Mouse (Mus musculus): ENCODE results near the gene Ppp1r3e. TPM values are rescaled to one million over a fixed set of nuclear protein-coding genes. Genes with fewer than 3 reads are reported as not detected.

Ppp1r3e gene
- total and polyA plus RNA-seq, 2 experiments from 2014 or later: 4.1 to 37.2 TPM

GRCm38 (mm10) chr14:54823716-54824115 lies 53.6 kb downstream of the Ppp1r3e start:
- no peak for ATAC-seq (ENCODE audit: low FRiP score)

More at GRCm38 (mm10) chr14:54823716-54824115, 53.6 kb downstream of the Ppp1r3e start:
- no peaks in the 10 kb centered on the region for H3K36me3 ChIP-seq (ENCODE audit: insufficient read depth, low read length)
- no peak overlapping the region for H3K9ac ChIP-seq (replicated peaks; ENCODE audit: low read length, poor library complexity, severe bottlenecking)
- H3K4me1 ChIP-seq (ENCODE audit: insufficient read depth, low read length): no peaks in the 10 kb centered on the region
- H3K4me3 ChIP-seq (ENCODE audit: low read depth, low read length): no peak overlapping the region
- TF ChIP-seq CTCF (IDR thresholded peaks at IDR 0.05): no peak
- H3K27ac ChIP-seq (ENCODE audit: low read depth, low read length): no peak overlapping the region
- 98% methylated on average over 1 of the region's 1 CpGs for WGBS
- no peak for DNase-seq (ENCODE audit: low spot score)
- H3K9me3 ChIP-seq (ENCODE audit: low read length): no peaks in the 10 kb centered on the region
- H3K27me3 ChIP-seq (ENCODE audit: insufficient read depth, low read length): no peaks in the 10 kb centered on the region
- no peak overlapping the region for H3K4me2 ChIP-seq (ENCODE audit: low read depth, low read length, poor library complexity, severe bottlenecking)

Other genes with a start within 250 kb of the Ppp1r3e start
- not detected in 2 replicates for gene Gm17606, start 236.6 kb downstream of the Ppp1r3e start, total RNA-seq (2014; rRNA removed)
- not detected in 2 replicates for gene Gm17606, start 236.6 kb downstream of the Ppp1r3e start, polyA plus RNA-seq (2015; fragmentation: Nextera tagmentation; extraction: Ambion mirVana)
- 45.3 and 49.7 TPM in 2 replicates for gene Cdh24, start 236.2 kb downstream of the Ppp1r3e start, total RNA-seq (2014; rRNA removed)
- 8.5 and 9.0 TPM in 2 replicates for gene Cdh24, start 236.2 kb downstream of the Ppp1r3e start, polyA plus RNA-seq (2015; fragmentation: Nextera tagmentation; extraction: Ambion mirVana)
- 44.2 and 46.5 TPM in 2 replicates for gene 1700123O20Rik, start 191.3 kb downstream of the Ppp1r3e start, total RNA-seq (2014; rRNA removed)
- 61.1 and 67.6 TPM in 2 replicates for gene 1700123O20Rik, start 191.3 kb downstream of the Ppp1r3e start, polyA plus RNA-seq (2015; fragmentation: Nextera tagmentation; extraction: Ambion mirVana)
- 118 and 122 TPM in 2 replicates for gene Acin1, start 190.6 kb downstream of the Ppp1r3e start, total RNA-seq (2014; rRNA removed)
- 91.7 and 108 TPM in 2 replicates for gene Acin1, start 190.6 kb downstream of the Ppp1r3e start, polyA plus RNA-seq (2015; fragmentation: Nextera tagmentation; extraction: Ambion mirVana)
- gene Gm29776, start 178.7 kb downstream of the Ppp1r3e start, total RNA-seq (2014; rRNA removed): not detected in 2 replicates
- gene Gm29776, start 178.7 kb downstream of the Ppp1r3e start, polyA plus RNA-seq (2015; fragmentation: Nextera tagmentation; extraction: Ambion mirVana): 0.07 and 0.31 TPM in 2 replicates
- not detected in 2 replicates for gene Cebpe, start 165.4 kb downstream of the Ppp1r3e start, total RNA-seq (2014; rRNA removed)
- not detected in 2 replicates for gene Cebpe, start 165.4 kb downstream of the Ppp1r3e start, polyA plus RNA-seq (2015; fragmentation: Nextera tagmentation; extraction: Ambion mirVana)
- gene Slc7a8, start 95.6 kb downstream of the Ppp1r3e start, total RNA-seq (2014; rRNA removed): 10.3 and 11.3 TPM in 2 replicates
- gene Slc7a8, start 95.6 kb downstream of the Ppp1r3e start, polyA plus RNA-seq (2015; fragmentation: Nextera tagmentation; extraction: Ambion mirVana): 8.8 and 9.7 TPM in 2 replicates
- 0.38 TPM in 1 of 2 replicates, not detected in the other for gene Rnf212b, start 63.4 kb downstream of the Ppp1r3e start, total RNA-seq (2014; rRNA removed)
- gene Rnf212b, start 63.4 kb downstream of the Ppp1r3e start, polyA plus RNA-seq (2015; fragmentation: Nextera tagmentation; extraction: Ambion mirVana): not detected in 2 replicates
- 6.9 and 9.4 TPM in 2 replicates for gene Homez, start 6.6 kb downstream of the Ppp1r3e start, total RNA-seq (2014; rRNA removed)
- 8.0 and 9.6 TPM in 2 replicates for gene Homez, start 6.6 kb downstream of the Ppp1r3e start, polyA plus RNA-seq (2015; fragmentation: Nextera tagmentation; extraction: Ambion mirVana)
- gene Bcl2l2, start 5.8 kb upstream of the Ppp1r3e start, total RNA-seq (2014; rRNA removed): 23.1 and 31.2 TPM in 2 replicates
- gene Bcl2l2, start 5.8 kb upstream of the Ppp1r3e start, polyA plus RNA-seq (2015; fragmentation: Nextera tagmentation; extraction: Ambion mirVana): 2.9 and 3.7 TPM in 2 replicates
- gene Gm20521, start 5.9 kb upstream of the Ppp1r3e start, total RNA-seq (2014; rRNA removed): 0.82 TPM in 1 of 2 replicates, not detected in the other
- gene Gm20521, start 5.9 kb upstream of the Ppp1r3e start, polyA plus RNA-seq (2015; fragmentation: Nextera tagmentation; extraction: Ambion mirVana): 1.4 and 1.6 TPM in 2 replicates
- gene Pabpn1, start 14.9 kb upstream of the Ppp1r3e start, total RNA-seq (2014; rRNA removed): 95.1 and 115 TPM in 2 replicates
- 139 and 162 TPM in 2 replicates for gene Pabpn1, start 14.9 kb upstream of the Ppp1r3e start, polyA plus RNA-seq (2015; fragmentation: Nextera tagmentation; extraction: Ambion mirVana)
- 495 and 558 TPM in 2 replicates for gene Slc22a17, start 35.6 kb upstream of the Ppp1r3e start, total RNA-seq (2014; rRNA removed)
- 345 TPM in 2 replicates for gene Slc22a17, start 35.6 kb upstream of the Ppp1r3e start, polyA plus RNA-seq (2015; fragmentation: Nextera tagmentation; extraction: Ambion mirVana)
- gene Efs, start 48.6 kb upstream of the Ppp1r3e start, total RNA-seq (2014; rRNA removed): 24.0 and 41.4 TPM in 2 replicates
- gene Efs, start 48.6 kb upstream of the Ppp1r3e start, polyA plus RNA-seq (2015; fragmentation: Nextera tagmentation; extraction: Ambion mirVana): 8.5 and 8.9 TPM in 2 replicates
- gene Il25, start 55.1 kb upstream of the Ppp1r3e start, total RNA-seq (2014; rRNA removed): 1.1 TPM in 1 of 2 replicates, not detected in the other
- gene Il25, start 55.1 kb upstream of the Ppp1r3e start, polyA plus RNA-seq (2015; fragmentation: Nextera tagmentation; extraction: Ambion mirVana): 0.38 and 0.48 TPM in 2 replicates
- gene Cmtm5, start 58.7 kb upstream of the Ppp1r3e start, total RNA-seq (2014; rRNA removed): 26.4 and 44.8 TPM in 2 replicates
- 27.0 and 27.5 TPM in 2 replicates for gene Cmtm5, start 58.7 kb upstream of the Ppp1r3e start, polyA plus RNA-seq (2015; fragmentation: Nextera tagmentation; extraction: Ambion mirVana)
- gene Myh6, start 89.4 kb upstream of the Ppp1r3e start, total RNA-seq (2014; rRNA removed): 0.24 and 0.33 TPM in 2 replicates
- 2.1 and 2.5 TPM in 2 replicates for gene Myh6, start 89.4 kb upstream of the Ppp1r3e start, polyA plus RNA-seq (2015; fragmentation: Nextera tagmentation; extraction: Ambion mirVana)
- not detected in 2 replicates for gene Gm17428, start 99.4 kb upstream of the Ppp1r3e start, total RNA-seq (2014; rRNA removed)
- not detected in 2 replicates for gene Gm17428, start 99.4 kb upstream of the Ppp1r3e start, polyA plus RNA-seq (2015; fragmentation: Nextera tagmentation; extraction: Ambion mirVana)
- 1.8 and 3.2 TPM in 2 replicates for gene Myh7, start 117.1 kb upstream of the Ppp1r3e start, total RNA-seq (2014; rRNA removed)
- gene Myh7, start 117.1 kb upstream of the Ppp1r3e start, polyA plus RNA-seq (2015; fragmentation: Nextera tagmentation; extraction: Ambion mirVana): 9.6 and 10.3 TPM in 2 replicates
- 20.9 and 29.6 TPM in 2 replicates for gene Ngdn, start 137.9 kb upstream of the Ppp1r3e start, total RNA-seq (2014; rRNA removed)
- 44.3 and 48.1 TPM in 2 replicates for gene Ngdn, start 137.9 kb upstream of the Ppp1r3e start, polyA plus RNA-seq (2015; fragmentation: Nextera tagmentation; extraction: Ambion mirVana)
- 16.4 and 18.6 TPM in 2 replicates for gene Zfhx2, start 214.8 kb upstream of the Ppp1r3e start, total RNA-seq (2014; rRNA removed)
- gene Zfhx2, start 214.8 kb upstream of the Ppp1r3e start, polyA plus RNA-seq (2015; fragmentation: Nextera tagmentation; extraction: Ambion mirVana): 11.2 and 14.2 TPM in 2 replicates
- 38.0 and 42.1 TPM in 2 replicates for gene Thtpa, start 217.2 kb upstream of the Ppp1r3e start, total RNA-seq (2014; rRNA removed)
- gene Thtpa, start 217.2 kb upstream of the Ppp1r3e start, polyA plus RNA-seq (2015; fragmentation: Nextera tagmentation; extraction: Ambion mirVana): 32.5 and 35.2 TPM in 2 replicates
- gene Ap1g2, start 229.0 kb upstream of the Ppp1r3e start, total RNA-seq (2014; rRNA removed): 8.2 and 11.6 TPM in 2 replicates
- gene Ap1g2, start 229.0 kb upstream of the Ppp1r3e start, polyA plus RNA-seq (2015; fragmentation: Nextera tagmentation; extraction: Ambion mirVana): 6.6 and 8.9 TPM in 2 replicates
- gene Jph4, start 239.4 kb upstream of the Ppp1r3e start, total RNA-seq (2014; rRNA removed): 158 and 182 TPM in 2 replicates
- 41.7 and 45.1 TPM in 2 replicates for gene Jph4, start 239.4 kb upstream of the Ppp1r3e start, polyA plus RNA-seq (2015; fragmentation: Nextera tagmentation; extraction: Ambion mirVana)

All from midbrain, postnatal 0 days (tissue).